Mouse (Mus musculus) heart, postnatal 25 days (tissue): Measurements from ENCODE around the gene Arhgap27. TPM values are rescaled to one million over a fixed set of nuclear protein-coding genes. Genes with fewer than 3 reads are reported as not detected.

Experiments used
- total RNA-seq, 2 experiments: library from RNA; stranded (reverse); gene quantifications; 2 replicates each; pipeline ENCODE4 v1.2.3; 2021

Arhgap27 gene
- total RNA-seq, 2 experiments from 2014 or later: 13.9 to 17.8 TPM

Other genes starting within 250 kb of the Arhgap27 start
- 10 to 100 TPM; 17.5 to 18.8 TPM for gene Hexim1, start 247.5 kb downstream of the Arhgap27 start, total RNA-seq
- 1 to 10 TPM; 1.3 to 2.3 TPM for gene Hexim2, start 231.3 kb downstream of the Arhgap27 start, total RNA-seq
- gene Fmnl1, start 192.6 kb downstream of the Arhgap27 start, total RNA-seq: 10 to 100 TPM; 15.1 to 18.2 TPM
- gene 1700023F06Rik, start 155.1 kb downstream of the Arhgap27 start, total RNA-seq: not detected
- not detected for gene Spata32, start 145.3 kb downstream of the Arhgap27 start, total RNA-seq
- 1 to 10 TPM; 2.7 to 2.9 TPM for gene Map3k14, start 96.2 kb downstream of the Arhgap27 start, total RNA-seq
- 10 to 100 TPM in 1 of 2 experiments, 1 to 10 TPM in 1; 10.0 to 10.7 TPM for gene Plekhm1, start 49.0 kb upstream of the Arhgap27 start, total RNA-seq
- not detected for gene Lrrc37a, start 140.9 kb upstream of the Arhgap27 start, total RNA-seq